Mouse (Mus musculus) frontal cortex, adult (tissue): ENCODE data around the gene Cdh9.
A peak's percentile ranks its signal among the peaks of the same experiment; 100 is the strongest.

Source experiments
- ATAC-seq: cut with Nextera tagmentation; 2 replicates; pipeline ENCODE4 v1.9.2; 2017; ENCODE audit warnings: mild to moderate bottlenecking, moderate library complexity, mixed read lengths; ENCODE audit not compliant: low TSS enrichment

Cdh9 gene

DNA sequence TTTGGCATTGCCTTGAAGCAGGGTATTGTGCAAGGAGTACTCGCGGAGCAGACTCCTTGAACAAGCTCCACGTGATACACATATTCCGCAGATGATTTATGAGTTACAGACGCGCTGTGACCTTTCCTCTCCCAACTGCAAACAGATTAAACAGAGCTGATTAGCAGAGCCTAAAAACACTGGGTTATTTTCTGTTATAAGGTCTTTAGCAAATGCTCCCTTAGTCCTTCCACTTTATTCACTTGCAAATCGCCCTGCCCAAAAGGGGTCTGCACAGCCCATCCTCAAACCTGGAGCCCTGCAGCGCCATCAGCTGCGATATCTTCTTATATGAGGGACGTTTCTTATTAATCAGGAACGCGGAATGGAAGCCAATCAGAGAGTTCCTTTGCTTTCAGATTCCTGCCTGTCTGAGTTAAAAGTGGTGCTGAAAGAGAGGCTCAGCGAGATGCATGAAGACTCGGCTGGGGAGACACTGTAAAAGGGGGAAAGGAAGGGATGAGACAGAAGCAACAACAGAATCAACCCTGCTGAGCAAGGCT, at the start of gene Cdh9:
Cdh9 (plus strand) TSS at position 287 of the 542 bp plus-strand sequence.
- ATAC-seq: peak; percentile 95

DNA sequence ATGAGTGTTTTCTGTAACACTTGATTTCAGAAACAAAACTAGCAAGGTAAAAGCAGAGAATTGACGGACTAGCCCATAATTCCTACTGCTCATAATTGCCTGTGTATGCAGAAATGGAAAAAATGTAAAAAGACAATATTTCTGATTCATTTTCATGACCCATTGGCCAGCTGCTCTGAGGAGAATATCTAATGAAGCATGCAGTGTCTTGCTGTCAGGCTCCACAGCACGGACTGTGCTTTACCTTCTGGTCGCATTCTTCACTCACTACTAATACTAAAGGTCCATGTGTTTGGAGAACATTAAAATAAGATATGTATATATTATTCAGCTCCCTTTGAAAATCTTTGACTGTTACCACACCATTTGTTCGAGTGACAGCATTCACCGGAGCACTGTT, 49.5 kb upstream of the Cdh9 start:
- no peak for ATAC-seq

DNA sequence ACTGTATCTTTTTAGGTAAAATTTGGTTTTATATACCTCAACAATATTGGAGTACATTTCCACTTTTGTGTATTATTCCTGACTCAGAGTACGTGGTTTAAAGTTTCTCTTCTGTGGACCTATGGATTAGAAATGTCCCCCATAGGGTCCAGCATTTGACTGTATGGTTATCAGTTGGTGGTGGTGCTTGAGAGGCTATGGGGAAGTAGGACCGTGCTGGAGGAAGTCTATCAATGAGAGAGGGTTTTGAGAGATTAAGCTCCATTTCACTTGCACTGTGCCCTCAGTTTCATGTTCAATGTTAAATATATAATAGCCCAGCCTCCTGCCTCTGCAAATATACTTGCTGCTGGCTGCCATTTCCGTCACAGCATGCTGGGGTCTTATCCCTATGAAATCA, 28.7 kb upstream of the Cdh9 start:
- no peak for ATAC-seq

DNA sequence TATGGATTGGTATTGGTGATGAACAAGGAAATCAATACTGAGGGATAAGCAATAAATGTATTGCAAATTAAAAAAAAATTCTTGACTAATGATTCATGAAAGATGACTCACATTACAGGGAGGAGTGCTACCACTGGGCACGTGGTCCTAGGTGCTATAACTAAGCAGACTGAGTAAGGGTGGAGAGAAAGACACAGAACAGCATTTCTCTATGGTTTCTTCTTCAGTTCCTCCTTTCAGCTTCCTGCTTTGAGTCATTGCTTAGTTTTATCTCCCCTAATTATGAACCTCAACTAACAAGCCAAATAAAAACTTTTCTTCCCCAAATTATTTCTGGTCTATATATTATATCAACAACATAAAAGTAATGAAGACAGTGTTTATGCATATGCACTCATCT, 26.2 kb upstream of the Cdh9 start:
- ATAC-seq: no peak

DNA sequence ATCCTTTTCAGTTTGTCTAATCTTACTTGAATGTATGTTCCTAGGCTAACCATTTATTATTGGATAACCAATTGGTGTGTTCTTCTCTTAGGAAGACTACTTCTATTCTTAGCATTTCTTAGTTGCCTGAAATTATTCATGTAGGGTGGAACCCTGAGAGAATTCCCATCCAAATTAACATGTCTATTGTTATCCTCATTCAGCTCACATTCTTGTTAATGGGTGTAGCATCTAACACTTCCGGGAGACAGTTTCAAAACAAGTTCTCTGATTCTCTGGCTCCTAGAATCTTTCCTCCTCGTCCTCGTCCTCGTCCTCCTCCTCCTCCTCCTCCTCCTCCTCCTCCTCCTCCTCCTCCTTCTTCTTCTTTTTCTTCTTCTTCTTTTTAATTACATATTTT, 10.5 kb downstream of the Cdh9 start:
- ATAC-seq: no peak

DNA sequence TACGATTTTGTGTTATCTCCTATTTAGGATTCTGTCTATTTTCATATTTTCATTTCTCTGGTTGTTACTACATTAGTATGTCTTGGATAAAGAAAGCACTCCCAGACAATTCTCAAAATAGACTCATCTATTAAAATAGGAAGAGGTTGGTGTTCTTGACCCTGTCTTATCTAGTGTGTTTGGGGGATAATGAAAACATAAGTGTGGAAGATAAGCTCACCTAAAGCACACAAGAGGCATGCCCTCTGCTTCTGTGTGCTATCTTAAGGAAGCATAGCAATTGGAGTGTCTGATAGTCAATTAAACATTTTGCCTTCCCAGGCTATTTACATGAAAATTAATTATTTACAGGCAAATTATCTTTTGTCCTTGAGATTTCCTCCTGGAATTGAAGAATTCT, 18.1 kb downstream of the Cdh9 start:
- ATAC-seq: no peak

DNA sequence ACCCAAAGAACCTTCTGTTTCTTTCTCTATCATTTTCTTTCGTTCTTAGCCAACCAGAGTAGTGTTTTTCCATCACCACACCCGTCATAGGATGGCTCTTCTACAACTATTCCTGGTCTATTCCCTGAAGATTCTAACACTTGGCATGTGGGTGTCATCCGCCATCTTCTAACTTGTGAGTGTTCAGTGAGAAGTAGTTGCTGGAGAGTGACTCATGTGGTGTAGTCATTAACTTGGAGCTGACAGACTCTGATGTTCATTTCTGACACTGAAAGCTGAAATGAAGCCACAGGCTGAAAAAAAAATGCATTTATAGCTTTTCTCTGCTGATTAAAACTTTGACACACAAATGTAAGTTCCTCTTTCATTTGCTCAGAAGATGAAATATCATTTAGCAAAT, 34.7 kb downstream of the Cdh9 start:
- ATAC-seq: peak; percentile 100

DNA sequence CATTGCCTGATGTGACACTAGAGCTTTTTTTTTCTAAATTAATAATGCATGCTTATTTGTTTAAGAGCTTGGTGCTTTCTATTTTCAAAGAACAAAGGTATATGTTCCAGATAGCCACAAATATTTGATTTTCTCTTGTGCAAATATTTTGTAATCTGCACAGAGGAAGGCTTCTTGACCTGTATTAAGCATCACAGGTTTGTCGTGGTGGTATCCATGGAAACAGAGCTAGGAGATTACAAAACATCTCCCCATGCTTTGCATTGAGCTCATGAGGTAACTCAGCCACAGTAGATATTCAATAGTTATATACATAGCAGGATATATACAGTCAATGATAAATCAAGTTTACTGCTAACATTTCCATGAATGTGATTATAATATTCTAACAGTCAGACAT, 56.0 kb downstream of the Cdh9 start:
- no peak for ATAC-seq

DNA sequence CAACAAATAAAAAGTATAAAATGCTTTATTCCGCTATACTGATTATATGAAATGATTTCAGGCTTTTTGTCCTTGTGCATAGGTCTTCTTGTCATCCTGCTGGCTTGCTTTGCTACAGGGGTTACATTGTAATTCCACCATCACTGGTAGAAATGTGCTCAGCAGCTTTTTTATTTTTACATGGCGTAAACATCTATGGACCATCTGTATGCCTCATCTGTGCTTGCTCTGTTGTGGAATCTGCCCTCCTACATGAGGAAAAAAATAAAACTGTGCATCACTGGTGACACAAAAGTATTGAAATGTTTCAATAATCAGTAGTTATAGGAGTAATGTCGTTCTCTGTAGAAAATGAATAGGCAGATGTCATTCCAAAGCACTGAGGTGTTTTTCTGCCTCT, 64.3 kb downstream of the Cdh9 start:
- peak; percentile 65 for ATAC-seq

DNA sequence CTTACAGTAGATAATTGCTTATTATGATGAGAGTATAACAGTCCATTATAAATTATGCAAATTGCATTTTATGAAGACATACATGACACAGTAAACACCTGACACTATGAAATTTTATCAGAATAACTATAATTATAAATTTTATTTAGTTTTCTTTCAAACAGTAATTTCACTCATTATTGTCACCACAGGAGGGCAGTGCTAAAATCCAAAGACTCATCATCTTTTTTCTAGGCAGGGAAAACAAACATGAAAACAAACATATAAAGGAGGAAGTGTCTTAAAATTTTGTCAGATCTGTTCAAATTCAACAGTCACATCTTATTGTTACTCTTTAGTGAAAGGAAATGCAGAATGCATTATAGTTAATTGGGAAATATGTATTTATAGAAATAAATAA, 72.7 kb downstream of the Cdh9 start:
- no peak for ATAC-seq

DNA sequence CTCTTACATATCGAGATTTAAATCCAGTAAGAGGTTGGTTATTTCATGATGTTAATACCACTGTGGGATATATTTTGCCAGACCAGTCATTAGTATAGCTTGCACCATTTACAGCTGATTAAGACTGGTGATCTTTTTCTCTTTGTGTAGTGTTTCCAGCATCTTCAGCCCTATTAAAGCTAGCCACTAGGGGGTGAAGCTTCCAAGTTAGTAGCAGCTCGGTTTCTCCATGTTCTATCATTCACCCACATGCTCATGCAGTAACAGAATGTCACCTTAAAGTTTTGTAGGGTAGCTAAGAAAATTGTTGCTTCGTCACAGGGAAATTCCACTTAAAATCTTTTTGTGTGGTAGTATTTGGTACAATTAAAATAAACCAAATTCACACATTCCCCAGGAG, 82.2 kb downstream of the Cdh9 start:
- peak; percentile 64; the same call in 1 of the 2 replicates for ATAC-seq

DNA sequence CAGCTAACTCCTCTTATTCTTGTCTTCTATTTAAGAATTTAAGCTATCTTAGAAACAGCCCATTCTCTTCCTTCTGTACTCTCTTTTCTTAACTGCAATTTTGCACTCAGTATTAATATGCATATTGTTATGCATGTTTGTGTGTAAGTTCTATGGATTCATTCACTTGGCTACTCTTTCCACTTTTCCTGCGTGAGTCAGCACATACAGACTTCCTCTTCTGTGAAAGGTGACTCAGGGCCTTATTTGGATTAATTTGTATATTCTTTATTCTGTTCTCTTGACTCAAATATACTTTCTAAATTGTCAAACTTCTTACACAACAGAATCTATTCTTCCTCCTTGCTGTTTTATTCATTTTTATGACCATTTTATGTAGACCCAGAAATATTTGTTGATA, 85.5 kb downstream of the Cdh9 start:
- no peak for ATAC-seq

DNA sequence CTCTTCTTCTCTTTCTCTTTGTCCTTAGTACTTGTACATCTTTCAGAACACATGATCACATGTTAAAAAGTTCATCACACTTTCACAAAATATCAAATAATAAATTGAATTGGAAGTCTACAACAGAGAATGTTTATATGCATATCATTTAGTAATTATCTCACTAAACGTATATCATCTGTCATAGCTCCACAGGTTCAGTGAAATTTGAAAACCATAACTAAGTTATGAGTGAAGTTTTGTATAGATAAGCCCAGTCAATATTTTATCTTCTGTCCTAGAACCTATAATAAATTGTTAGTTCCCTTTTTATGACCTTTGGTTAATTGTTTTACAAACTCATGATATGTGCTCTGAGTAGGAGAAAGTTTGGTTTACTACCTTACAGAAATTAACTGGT, 106.2 kb downstream of the Cdh9 start:
- no peak for ATAC-seq

DNA sequence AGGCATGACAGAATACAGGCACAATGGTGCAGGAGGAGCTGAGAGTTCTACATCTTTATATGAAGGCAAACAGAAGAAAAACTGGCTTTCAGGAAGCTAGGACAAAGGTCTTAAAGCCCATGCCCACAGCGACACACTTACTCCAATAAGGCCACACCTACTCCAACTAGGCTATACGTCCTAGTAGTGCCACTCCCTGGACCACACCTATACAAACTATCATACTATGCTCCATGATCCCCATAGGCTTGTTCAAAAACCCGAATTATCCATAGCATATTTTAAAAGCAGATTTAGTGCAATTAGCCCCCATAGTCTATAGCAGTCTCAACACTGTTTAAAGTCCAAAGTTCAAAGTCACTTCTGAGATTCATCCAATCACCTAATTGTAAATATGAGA, 154.0 kb downstream of the Cdh9 start:
- no peak for ATAC-seq

DNA sequence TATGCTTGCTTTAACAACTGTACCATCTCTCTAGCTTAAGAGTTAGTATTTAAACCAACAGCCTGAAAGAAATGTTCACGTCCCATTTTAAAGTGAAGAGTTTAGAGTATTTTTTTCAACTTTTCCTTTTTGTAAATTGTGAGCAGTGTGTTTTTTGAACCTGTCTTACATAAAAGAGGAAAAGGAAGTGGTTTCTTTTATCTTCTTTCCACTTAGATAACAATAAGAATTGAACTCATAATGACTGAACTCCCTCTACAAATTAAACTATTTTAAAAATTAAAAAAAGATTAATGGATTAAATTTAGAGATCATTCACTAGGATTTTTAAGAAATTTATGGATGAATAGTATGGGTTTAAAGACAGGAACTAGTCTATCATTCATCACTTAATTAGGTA, 168.1 kb downstream of the Cdh9 start:
- ATAC-seq: no peak
